Mouse (Mus musculus) frontal cortex, postnatal 14 days (tissue): ENCODE data around the gene Fpgs.

ENCODE experiments used
- DNase-seq, 2 experiments: peaks; one replicate each; pipeline ENCODE4 v3.0.0; 2022; ENCODE audit warnings: low spot score in 2 of 2

Gene Fpgs

GRCm38 (mm10) chr2:32639632-32640031, 64.3 kb downstream of the Fpgs start:
- DNase-seq, result no peak

GRCm38 (mm10) chr2:32637778-32638281, 66.1 kb downstream of the Fpgs start:
- no peak for DNase-seq

GRCm38 (mm10) chr2:32636617-32637016, 67.3 kb downstream of the Fpgs start:
- no peak for DNase-seq

GRCm38 (mm10) chr2:32634277-32635105, 69.5 kb downstream of the Fpgs start:
- no peak for DNase-seq

- no peak for DNase-seq
Measured at GRCm38 (mm10) chr2:32633660-32634059, 70.3 kb downstream of the Fpgs start.
